Mouse (Mus musculus): ENCODE results near the gene Olfm1. TPM values are rescaled to one million over a fixed set of nuclear protein-coding genes. Genes with fewer than 3 reads are reported as not detected.

Olfm1 gene
- polyA plus RNA-seq, 1 experiment from 2014 or later = 9.8 TPM

GRCm38 (mm10) chr2:28267776-28268275 is 75.0 kb downstream of the Olfm1 start:
- Histone ChIP-seq H3K27ac (ENCODE audit: low read length) (no peak overlapping the region), H3K9me3 (ENCODE audit: low read length) (no peaks in the 10 kb centered on the region), H3K4me2 (replicated peaks; ENCODE audit: low read depth, low read length) (no peak overlapping the region), H3K36me3 (ENCODE audit: insufficient read depth, low read length) (no peaks in the 10 kb centered on the region), H3K4me1 (ENCODE audit: insufficient read depth, low read depth, low read length) (no peaks in the 10 kb centered on the region), H3K27me3 (replicated peaks; ENCODE audit: insufficient read depth, low read length) (no peaks in the 10 kb centered on the region), H3K4me3 (ENCODE audit: low read depth, low read length) (no peak overlapping the region), H3K9ac (replicated peaks; ENCODE audit: low read depth) (no peak overlapping the region)
- TF ChIP-seq EP300 (IDR thresholded peaks at IDR 0.05) (no peak), CTCF (IDR thresholded peaks at IDR 0.05) (no peak)
- 81% methylated on average over 3 of the region's 3 CpGs for WGBS
- DNase-seq (ENCODE audit: low spot score) (no peak), ATAC-seq (no peak)

- H3K9ac ChIP-seq (replicated peaks; ENCODE audit: low read depth) = no peak overlapping the region
- H3K27me3 ChIP-seq (replicated peaks; ENCODE audit: insufficient read depth, low read length) = no peaks in the 10 kb centered on the region
- no peaks in the 10 kb centered on the region for H3K9me3 ChIP-seq (ENCODE audit: low read length)
- DNase-seq (ENCODE audit: low spot score) (peak; percentile 17), ATAC-seq (peak; percentile 73)
- no peak overlapping the region for H3K27ac ChIP-seq (ENCODE audit: low read length)
- no peak overlapping the region for H3K4me2 ChIP-seq (replicated peaks; ENCODE audit: low read depth, low read length)
- H3K4me3 ChIP-seq (ENCODE audit: low read depth, low read length) = no peak overlapping the region
- TF ChIP-seq CTCF (IDR thresholded peaks at IDR 0.05) = no peak
- TF ChIP-seq EP300 (IDR thresholded peaks at IDR 0.05) = no peak
- no peaks in the 10 kb centered on the region for H3K36me3 ChIP-seq (ENCODE audit: insufficient read depth, low read length)
- no peaks in the 10 kb centered on the region for H3K4me1 ChIP-seq (ENCODE audit: insufficient read depth, low read depth, low read length)
- WGBS = 10% methylated on average over 4 of the region's 4 CpGs
These were observed 77.8 kb downstream of the Olfm1 start for GRCm38 (mm10) chr2:28270561-28270960.

GRCm38 (mm10) chr2:28272218-28272965 is 79.6 kb downstream of the Olfm1 start:
- Histone ChIP-seq H3K4me3 (ENCODE audit: low read depth, low read length) (no peak overlapping the region), H3K36me3 (ENCODE audit: insufficient read depth, low read length) (no peaks in the 10 kb centered on the region), H3K27ac (ENCODE audit: low read length) (no peak overlapping the region), H3K4me1 (ENCODE audit: insufficient read depth, low read depth, low read length) (no peaks in the 10 kb centered on the region), H3K27me3 (replicated peaks; ENCODE audit: insufficient read depth, low read length) (no peaks in the 10 kb centered on the region), H3K9me3 (ENCODE audit: low read length) (no peaks in the 10 kb centered on the region), H3K9ac (replicated peaks; ENCODE audit: low read depth) (no peak overlapping the region), H3K4me2 (replicated peaks; ENCODE audit: low read depth, low read length) (no peak overlapping the region)
- DNase-seq (ENCODE audit: low spot score) (no peak), ATAC-seq (no peak)
- TF ChIP-seq EP300 (IDR thresholded peaks at IDR 0.05) (no peak), CTCF (IDR thresholded peaks at IDR 0.05) (no peak)
- WGBS = 68% methylated on average over 11 of the region's 11 CpGs

GRCm38 (mm10) chr2:28274006-28274405 is 81.2 kb downstream of the Olfm1 start:
- Histone ChIP-seq H3K4me3 (ENCODE audit: low read depth, low read length) (no peak overlapping the region), H3K27ac (ENCODE audit: low read length) (no peak overlapping the region), H3K27me3 (replicated peaks; ENCODE audit: insufficient read depth, low read length) (no peaks in the 10 kb centered on the region), H3K9me3 (ENCODE audit: low read length) (no peaks in the 10 kb centered on the region), H3K4me1 (ENCODE audit: insufficient read depth, low read depth, low read length) (no peaks in the 10 kb centered on the region), H3K9ac (replicated peaks; ENCODE audit: low read depth) (no peak overlapping the region), H3K36me3 (ENCODE audit: insufficient read depth, low read length) (no peaks in the 10 kb centered on the region), H3K4me2 (replicated peaks; ENCODE audit: low read depth, low read length) (no peak overlapping the region)
- 70% methylated on average over 5 of the region's 5 CpGs for WGBS
- ATAC-seq = no peak
- TF ChIP-seq CTCF (IDR thresholded peaks at IDR 0.05) (no peak), EP300 (IDR thresholded peaks at IDR 0.05) (no peak)
- DNase-seq (ENCODE audit: low spot score) = no peak

GRCm38 (mm10) chr2:28275345-28275744 is 82.6 kb downstream of the Olfm1 start:
- Histone ChIP-seq H3K9me3 (ENCODE audit: low read length) (no peaks in the 10 kb centered on the region), H3K4me1 (ENCODE audit: insufficient read depth, low read depth, low read length) (no peaks in the 10 kb centered on the region), H3K4me2 (replicated peaks; ENCODE audit: low read depth, low read length) (no peak overlapping the region), H3K4me3 (ENCODE audit: low read depth, low read length) (no peak overlapping the region), H3K27ac (ENCODE audit: low read length) (no peak overlapping the region), H3K36me3 (ENCODE audit: insufficient read depth, low read length) (no peaks in the 10 kb centered on the region), H3K27me3 (replicated peaks; ENCODE audit: insufficient read depth, low read length) (no peaks in the 10 kb centered on the region), H3K9ac (replicated peaks; ENCODE audit: low read depth) (no peak overlapping the region)
- TF ChIP-seq CTCF (IDR thresholded peaks at IDR 0.05) (no peak), EP300 (IDR thresholded peaks at IDR 0.05) (no peak)
- DNase-seq (ENCODE audit: low spot score) (no peak), ATAC-seq (no peak)
- 72% methylated on average over 3 of the region's 3 CpGs for WGBS

- peak; percentile 55 for DNase-seq (ENCODE audit: low spot score)
- no peak overlapping the region for H3K4me2 ChIP-seq (replicated peaks; ENCODE audit: low read depth, low read length)
- H3K36me3 ChIP-seq (ENCODE audit: insufficient read depth, low read length) = no peaks in the 10 kb centered on the region
- H3K4me1 ChIP-seq (ENCODE audit: insufficient read depth, low read depth, low read length) = no peaks in the 10 kb centered on the region
- H3K27ac ChIP-seq (ENCODE audit: low read length) = no peak overlapping the region
- peak; percentile 78 for TF ChIP-seq CTCF (IDR thresholded peaks at IDR 0.05)
- TF ChIP-seq EP300 (IDR thresholded peaks at IDR 0.05) = no peak
- no peak overlapping the region for H3K9ac ChIP-seq (replicated peaks; ENCODE audit: low read depth)
- H3K27me3 ChIP-seq (replicated peaks; ENCODE audit: insufficient read depth, low read length) = no peaks in the 10 kb centered on the region
- peak; percentile 49 for ATAC-seq
- H3K9me3 ChIP-seq (ENCODE audit: low read length) = no peaks in the 10 kb centered on the region
- 18% methylated on average over 7 of the region's 7 CpGs for WGBS
- H3K4me3 ChIP-seq (ENCODE audit: low read depth, low read length) = no peak overlapping the region
These were observed 85.4 kb downstream of the Olfm1 start for GRCm38 (mm10) chr2:28278150-28278549.
